Mouse (Mus musculus): Measurements from ENCODE around the gene Pip5k1c. TPM values are rescaled to one million over a fixed set of nuclear protein-coding genes. Genes with fewer than 3 reads are reported as not detected.
A peak's percentile ranks its signal among the peaks of the same experiment; 100 is the strongest.

The Pip5k1c gene
- polyA plus RNA-seq, 1 experiment from 2014 or later: 41.5 TPM

DNA sequence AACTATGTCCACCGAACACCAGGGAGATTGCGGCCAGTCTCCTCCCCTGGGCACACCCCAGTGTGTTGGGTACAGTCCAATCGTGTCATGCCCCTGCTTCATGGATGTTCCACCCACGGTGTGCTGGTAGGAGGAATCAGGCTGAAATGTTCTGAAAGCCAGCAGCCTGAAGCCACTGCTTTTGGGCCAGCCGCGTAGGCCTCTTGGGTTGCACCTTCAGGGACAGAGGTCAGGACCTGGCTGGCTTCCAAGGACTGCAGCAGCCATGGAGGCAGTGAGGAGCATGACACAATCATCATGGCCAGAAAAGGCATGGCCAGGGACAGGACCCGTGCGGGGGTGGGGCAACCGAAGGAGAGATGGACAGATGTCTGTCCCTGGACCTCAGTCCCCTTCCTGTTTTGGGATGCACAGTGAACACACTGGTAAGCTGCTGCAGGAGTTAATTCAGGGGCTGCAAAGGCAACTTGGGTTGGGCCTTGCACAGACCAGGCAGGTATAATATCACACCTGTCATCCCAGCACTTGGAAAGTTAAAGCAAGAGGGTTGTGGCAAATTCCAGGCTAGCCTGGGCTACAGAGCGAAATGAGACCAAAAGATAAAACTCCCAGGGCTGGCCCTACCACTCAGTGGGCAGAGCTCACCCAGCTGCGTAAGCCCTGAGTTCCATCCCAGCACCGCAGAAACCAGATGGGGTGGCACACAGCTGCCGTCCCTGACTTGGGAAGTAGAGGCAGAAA is 26.0 kb downstream of the Pip5k1c start:
- H3K4me2 ChIP-seq (ENCODE audit: low read depth, low read length): no peak overlapping the region
- peaks cover 7% of the 10 kb centered on the region for H3K36me3 ChIP-seq (replicated peaks; ENCODE audit: control insufficient read depth, insufficient read depth, low read depth, low read length)
- H3K4me1 ChIP-seq (ENCODE audit: control insufficient read depth, insufficient read depth, low read length): peaks cover 6% of the 10 kb centered on the region
- H3K27ac ChIP-seq (replicated peaks; ENCODE audit: low read depth, low read length): no peak overlapping the region
- WGBS: 93% methylated on average over 13 of the region's 13 CpGs
- ATAC-seq (replicated peaks; ENCODE audit: insufficient number of reproducible peaks, low FRiP score, low TSS enrichment, low read depth) (no peak), DNase-seq (ENCODE audit: low spot score) (no peak)
- H3K27me3 ChIP-seq (ENCODE audit: control insufficient read depth, insufficient read depth, low read length): no peaks in the 10 kb centered on the region
- no peaks in the 10 kb centered on the region for H3K9me3 ChIP-seq (replicated peaks; ENCODE audit: control insufficient read depth, low read length)
- H3K4me3 ChIP-seq (ENCODE audit: low read depth, low read length): peak overlapping the region; percentile 96; the same call in 1 of the 2 replicates
- no peak overlapping the region; the same call in 1 of the 2 replicates for H3K9ac ChIP-seq (replicated peaks; ENCODE audit: low read length)

DNA sequence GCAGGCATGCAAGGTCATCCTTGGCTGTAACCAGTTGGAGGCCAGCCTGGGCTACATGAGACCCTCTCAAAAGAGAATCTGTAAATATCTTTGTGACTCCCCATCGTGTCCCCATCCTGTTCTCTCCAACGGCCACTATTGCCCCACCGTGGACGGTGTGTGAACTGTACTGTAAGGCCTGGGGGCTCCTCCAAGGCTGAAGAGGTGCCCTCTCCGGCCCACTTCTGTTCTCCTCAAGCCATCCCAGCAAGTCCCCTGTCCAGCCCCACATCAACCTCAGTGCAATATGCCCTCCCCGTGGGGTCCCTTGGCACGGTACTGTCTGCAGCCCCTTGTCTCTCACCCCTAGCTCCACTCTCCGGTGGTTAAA is 26.6 kb downstream of the Pip5k1c start:
- ATAC-seq (replicated peaks; ENCODE audit: insufficient number of reproducible peaks, low FRiP score, low TSS enrichment, low read depth): no peak
- Histone ChIP-seq H3K27me3 (ENCODE audit: control insufficient read depth, insufficient read depth, low read length) (no peaks in the 10 kb centered on the region), H3K9ac (replicated peaks; ENCODE audit: low read length) (peak overlapping the region; percentile 59), H3K36me3 (replicated peaks; ENCODE audit: control insufficient read depth, insufficient read depth, low read depth, low read length) (peaks cover 9% of the 10 kb centered on the region), H3K27ac (replicated peaks; ENCODE audit: low read depth, low read length) (peak overlapping the region; percentile 54; the same call in 1 of the 2 replicates), H3K9me3 (replicated peaks; ENCODE audit: control insufficient read depth, low read length) (no peaks in the 10 kb centered on the region), H3K4me3 (ENCODE audit: low read depth, low read length) (peak overlapping the region; percentile 96), H3K4me2 (ENCODE audit: low read depth, low read length) (peak overlapping the region; percentile 53), H3K4me1 (ENCODE audit: control insufficient read depth, insufficient read depth, low read length) (peaks cover 6% of the 10 kb centered on the region)
- WGBS: 31% methylated on average over 8 of the region's 8 CpGs
- no peak for DNase-seq (ENCODE audit: low spot score)

DNA sequence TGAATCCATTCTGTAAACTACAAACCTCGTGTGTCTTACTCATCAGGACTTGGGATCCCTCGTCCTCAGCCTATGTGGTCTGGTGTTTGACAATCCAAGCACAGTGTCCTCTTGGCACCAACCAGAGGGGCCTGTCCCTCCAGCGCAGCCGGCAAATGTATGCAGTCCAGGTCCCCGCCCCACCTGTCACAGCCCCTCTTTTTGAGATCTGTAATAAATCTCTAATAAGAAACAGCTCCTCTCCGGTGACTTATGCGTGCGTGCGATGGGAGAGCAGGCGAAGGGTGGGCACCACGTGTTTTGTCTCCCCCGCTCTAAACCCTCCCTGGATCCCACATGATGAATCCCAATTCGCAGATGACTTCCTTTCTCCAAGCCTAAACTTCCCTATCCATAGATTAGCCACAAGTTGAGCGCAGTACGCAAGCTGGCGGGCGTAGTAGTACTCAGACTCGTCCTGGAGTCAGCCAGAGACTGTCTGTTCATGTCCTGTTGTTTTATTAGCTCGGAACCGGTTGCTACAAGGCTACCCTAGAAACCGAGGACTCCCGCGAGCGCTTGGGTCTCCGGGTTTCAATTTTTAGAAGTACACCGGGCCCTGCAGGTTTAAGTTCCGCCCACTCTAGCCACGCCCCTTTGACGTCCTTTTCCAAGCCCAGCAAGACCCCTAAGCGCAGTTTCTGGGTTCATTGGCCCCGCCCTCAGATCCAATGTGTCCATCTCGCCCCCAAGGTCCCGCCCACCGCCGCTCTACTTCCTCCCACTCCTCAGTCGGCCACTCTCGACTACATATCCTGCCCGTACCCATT is 27.2 kb downstream of the Pip5k1c start:
- Histone ChIP-seq H3K36me3 (replicated peaks; ENCODE audit: control insufficient read depth, insufficient read depth, low read depth, low read length) (peaks cover 10% of the 10 kb centered on the region), H3K4me3 (ENCODE audit: low read depth, low read length) (peak overlapping the region; percentile 96), H3K4me2 (ENCODE audit: low read depth, low read length) (peak overlapping the region; percentile 53), H3K9me3 (replicated peaks; ENCODE audit: control insufficient read depth, low read length) (no peaks in the 10 kb centered on the region), H3K4me1 (ENCODE audit: control insufficient read depth, insufficient read depth, low read length) (peaks cover 6% of the 10 kb centered on the region), H3K27ac (replicated peaks; ENCODE audit: low read depth, low read length) (peak overlapping the region; percentile 68; the same call in 1 of the 2 replicates), H3K9ac (replicated peaks; ENCODE audit: low read length) (peak overlapping the region; percentile 59), H3K27me3 (ENCODE audit: control insufficient read depth, insufficient read depth, low read length) (no peaks in the 10 kb centered on the region)
- 2% methylated on average over 38 of the region's 38 CpGs for WGBS
- DNase-seq (ENCODE audit: low spot score): peak; percentile 99
- ATAC-seq (replicated peaks; ENCODE audit: insufficient number of reproducible peaks, low FRiP score, low TSS enrichment, low read depth): peak; percentile 5; the same call in 1 of the 2 replicates

DNA sequence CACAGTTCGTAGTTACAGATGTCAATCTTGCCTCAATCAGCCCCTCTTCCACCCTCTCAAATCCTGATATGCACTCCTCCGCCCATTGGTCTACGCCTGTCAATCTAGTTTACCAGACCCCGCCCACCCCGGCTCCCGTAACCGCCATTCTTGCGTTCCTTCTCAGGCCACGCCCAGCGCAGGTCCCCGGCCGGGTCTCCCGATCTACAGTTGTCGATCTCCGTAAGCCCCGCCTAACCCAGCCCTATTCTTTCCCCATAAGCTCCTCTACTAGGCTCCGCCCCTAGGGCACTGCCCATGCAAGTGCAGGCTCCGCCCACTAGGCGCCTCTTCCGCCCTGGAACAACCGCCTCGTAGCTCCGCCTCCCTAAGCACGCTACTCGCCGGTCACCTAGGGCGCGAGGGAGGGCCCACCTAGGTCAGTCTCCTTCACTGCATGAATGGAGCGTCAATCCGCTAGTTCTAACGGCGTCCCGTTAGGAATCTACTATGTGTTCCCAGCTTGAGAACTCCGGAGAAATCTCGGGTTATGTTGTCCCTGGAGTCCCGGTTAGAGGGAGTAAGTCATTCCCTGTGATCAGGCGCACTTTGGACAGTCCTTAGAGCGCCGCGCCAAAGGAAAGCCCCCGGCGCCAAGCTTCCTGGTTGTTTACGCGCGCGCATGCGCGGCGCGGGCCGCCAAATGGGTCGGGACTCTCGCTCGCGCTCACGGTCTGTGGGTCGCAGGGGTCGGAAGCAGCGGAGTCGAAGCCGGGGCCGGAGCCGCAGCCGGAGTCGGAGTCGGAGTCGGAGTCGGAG is 28.0 kb downstream of the Pip5k1c start, which contains the start of gene Cactin:
TSS of gene Cactin (plus strand) at position 554 of the 798 bp plus-strand sequence.
- Histone ChIP-seq H3K36me3 (replicated peaks; ENCODE audit: control insufficient read depth, insufficient read depth, low read depth, low read length) (peaks cover 15% of the 10 kb centered on the region), H3K4me1 (ENCODE audit: control insufficient read depth, insufficient read depth, low read length) (peaks cover 6% of the 10 kb centered on the region), H3K4me2 (ENCODE audit: low read depth, low read length) (peak within 1 kb of the TSS; percentile 81), H3K27ac (replicated peaks; ENCODE audit: low read depth, low read length) (peak within 1 kb of the TSS; percentile 68), H3K9ac (replicated peaks; ENCODE audit: low read length) (peak within 1 kb of the TSS; percentile 85), H3K4me3 (ENCODE audit: low read depth, low read length) (peak within 1 kb of the TSS; percentile 96), H3K27me3 (ENCODE audit: control insufficient read depth, insufficient read depth, low read length) (no peaks in the 10 kb centered on the region), H3K9me3 (replicated peaks; ENCODE audit: control insufficient read depth, low read length) (no peaks in the 10 kb centered on the region)
- peak; percentile 87 for ATAC-seq (replicated peaks; ENCODE audit: insufficient number of reproducible peaks, low FRiP score, low TSS enrichment, low read depth)
- under 1% methylated on average over 68 of the region's 68 CpGs for WGBS
- peak; percentile 100 for DNase-seq (ENCODE audit: low spot score)

DNA sequence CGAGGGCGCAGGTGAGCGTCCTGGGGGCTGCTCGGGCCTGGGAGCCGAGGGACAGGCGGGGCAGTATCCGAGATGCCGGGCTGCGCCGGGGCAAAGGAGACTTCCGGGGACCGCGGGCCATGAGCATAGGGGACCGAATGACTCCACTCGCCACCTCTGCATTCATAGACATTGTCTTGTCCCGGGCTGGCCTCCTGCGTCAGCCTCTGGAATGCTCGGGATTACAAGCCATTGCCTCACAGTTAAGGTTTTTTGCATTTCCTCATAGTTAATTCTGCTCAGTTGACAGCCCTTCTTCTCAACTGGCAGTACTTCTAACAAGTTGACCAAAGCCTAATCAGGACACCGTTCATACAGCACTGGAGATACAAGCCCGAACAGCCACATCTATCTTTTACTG is 28.7 kb downstream of the Pip5k1c start:
- H3K9ac ChIP-seq (replicated peaks; ENCODE audit: low read length): peak overlapping the region; percentile 85
- ATAC-seq (replicated peaks; ENCODE audit: insufficient number of reproducible peaks, low FRiP score, low TSS enrichment, low read depth) (0 out of 2 replicates have a peak, but pooled peaks have one; percentile 0), DNase-seq (ENCODE audit: low spot score) (no peak)
- peaks cover 6% of the 10 kb centered on the region for H3K4me1 ChIP-seq (ENCODE audit: control insufficient read depth, insufficient read depth, low read length)
- peaks cover 21% of the 10 kb centered on the region for H3K36me3 ChIP-seq (replicated peaks; ENCODE audit: control insufficient read depth, insufficient read depth, low read depth, low read length)
- H3K4me2 ChIP-seq (ENCODE audit: low read depth, low read length): peak overlapping the region; percentile 81
- WGBS: 3% methylated on average over 20 of the region's 20 CpGs
- H3K9me3 ChIP-seq (replicated peaks; ENCODE audit: control insufficient read depth, low read length): no peaks in the 10 kb centered on the region
- H3K27me3 ChIP-seq (ENCODE audit: control insufficient read depth, insufficient read depth, low read length): no peaks in the 10 kb centered on the region
- peak overlapping the region; percentile 59 for H3K27ac ChIP-seq (replicated peaks; ENCODE audit: low read depth, low read length)
- peak overlapping the region; percentile 96 for H3K4me3 ChIP-seq (ENCODE audit: low read depth, low read length)

DNA sequence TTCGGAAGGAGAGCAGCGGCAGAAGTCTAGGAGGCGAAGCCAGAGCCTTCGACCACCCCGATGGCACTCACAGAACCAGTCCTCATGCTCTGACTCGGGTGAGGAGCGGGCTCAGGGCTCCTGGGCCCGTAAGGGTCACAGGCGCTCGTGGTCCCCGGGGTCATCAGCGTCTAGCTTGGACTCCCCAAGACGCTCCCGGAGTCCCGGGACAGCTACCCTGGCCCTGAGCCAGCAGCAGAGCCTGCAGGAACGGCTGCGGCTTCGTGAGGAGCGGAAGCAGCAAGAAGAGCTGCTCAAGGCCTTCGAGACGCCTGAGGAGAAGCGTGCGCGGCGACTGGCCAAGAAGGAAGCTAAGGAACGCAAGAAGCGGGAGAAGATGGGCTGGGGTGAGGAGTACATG is 29.7 kb downstream of the Pip5k1c start:
- ATAC-seq (replicated peaks; ENCODE audit: insufficient number of reproducible peaks, low FRiP score, low TSS enrichment, low read depth) (no peak), DNase-seq (ENCODE audit: low spot score) (no peak)
- H3K9ac ChIP-seq (replicated peaks; ENCODE audit: low read length): no peak overlapping the region
- H3K27me3 ChIP-seq (ENCODE audit: control insufficient read depth, insufficient read depth, low read length): no peaks in the 10 kb centered on the region
- WGBS: 95% methylated on average over 27 of the region's 27 CpGs
- H3K4me3 ChIP-seq (ENCODE audit: low read depth, low read length): no peak overlapping the region
- peaks cover 6% of the 10 kb centered on the region for H3K4me1 ChIP-seq (ENCODE audit: control insufficient read depth, insufficient read depth, low read length)
- no peak overlapping the region for H3K4me2 ChIP-seq (ENCODE audit: low read depth, low read length)
- no peak overlapping the region for H3K27ac ChIP-seq (replicated peaks; ENCODE audit: low read depth, low read length)
- H3K9me3 ChIP-seq (replicated peaks; ENCODE audit: control insufficient read depth, low read length): no peaks in the 10 kb centered on the region
- peaks cover 27% of the 10 kb centered on the region for H3K36me3 ChIP-seq (replicated peaks; ENCODE audit: control insufficient read depth, insufficient read depth, low read depth, low read length)

DNA sequence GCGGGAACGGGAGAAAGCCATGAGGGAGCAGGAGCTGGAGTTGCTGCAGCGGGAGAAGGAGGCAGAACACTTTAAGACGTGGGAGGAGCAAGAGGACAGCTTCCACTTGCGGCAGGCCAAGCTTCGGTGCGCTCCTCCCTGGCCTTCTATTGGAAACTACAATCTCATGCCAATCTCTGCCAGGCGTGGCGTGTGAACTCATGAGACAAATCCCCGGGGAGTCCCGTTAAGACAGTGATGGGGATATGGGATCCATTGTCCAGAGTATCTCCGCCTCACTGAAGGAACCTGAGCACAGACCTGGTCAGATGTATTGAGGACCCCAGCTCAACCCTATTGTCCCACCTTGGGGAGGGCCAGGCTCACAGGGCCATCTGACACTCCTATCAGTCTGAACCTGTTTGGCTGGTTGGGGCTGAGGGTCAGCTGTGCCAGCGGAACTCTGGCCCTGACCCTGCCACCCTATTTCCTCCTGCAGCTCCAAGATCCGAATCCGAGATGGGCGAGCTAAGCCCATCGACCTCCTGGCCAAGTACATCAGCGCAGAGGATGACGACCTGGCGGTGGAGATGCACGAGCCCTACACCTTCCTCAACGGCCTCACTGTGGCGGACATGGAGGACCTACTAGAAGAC is 30.5 kb downstream of the Pip5k1c start:
- H3K4me3 ChIP-seq (ENCODE audit: low read depth, low read length): no peak overlapping the region
- peaks cover 6% of the 10 kb centered on the region for H3K4me1 ChIP-seq (ENCODE audit: control insufficient read depth, insufficient read depth, low read length)

More for the DNA sequence above, 30.5 kb downstream of the Pip5k1c start:
- DNase-seq (ENCODE audit: low spot score) (no peak), ATAC-seq (replicated peaks; ENCODE audit: insufficient number of reproducible peaks, low FRiP score, low TSS enrichment, low read depth) (no peak)
- peaks cover 27% of the 10 kb centered on the region for H3K36me3 ChIP-seq (replicated peaks; ENCODE audit: control insufficient read depth, insufficient read depth, low read depth, low read length)
- 95% methylated on average over 23 of the region's 23 CpGs for WGBS
- no peak overlapping the region for H3K4me2 ChIP-seq (ENCODE audit: low read depth, low read length)
- H3K27me3 ChIP-seq (ENCODE audit: control insufficient read depth, insufficient read depth, low read length): no peaks in the 10 kb centered on the region
- H3K9ac ChIP-seq (replicated peaks; ENCODE audit: low read length): no peak overlapping the region
- no peak overlapping the region for H3K27ac ChIP-seq (replicated peaks; ENCODE audit: low read depth, low read length)
- H3K9me3 ChIP-seq (replicated peaks; ENCODE audit: control insufficient read depth, low read length): no peaks in the 10 kb centered on the region
